Mouse (Mus musculus) layer of hippocampus, adult 11-12 months (tissue): ENCODE measurements around the gene Ric8b.

ENCODE experiments used
- DNase-seq: peaks from one replicate; pipeline ENCODE4 v3.0.0; 2022; ENCODE audit warnings: low spot score

Ric8b gene

GRCm38 (mm10) chr10:85007861-85008840 lies 90.7 kb downstream of the Ric8b start:
- no peak for DNase-seq

GRCm38 (mm10) chr10:85011066-85011465 lies 93.7 kb downstream of the Ric8b start:
- no peak for DNase-seq

GRCm38 (mm10) chr10:85013464-85013863 lies 96.0 kb downstream of the Ric8b start:
- peak; percentile 43 for DNase-seq

GRCm38 (mm10) chr10:85013924-85014428 lies 96.6 kb downstream of the Ric8b start:
- no peak for DNase-seq

- DNase-seq = no peak
Observed at GRCm38 (mm10) chr10:85014456-85014976, 97.1 kb downstream of the Ric8b start.

GRCm38 (mm10) chr10:85022647-85023312 lies 105.4 kb downstream of the Ric8b start:
- DNase-seq = no peak

- peak; percentile 25 for DNase-seq
Observed at GRCm38 (mm10) chr10:85023313-85023666, 105.9 kb downstream of the Ric8b start.

- DNase-seq = no peak
Observed at GRCm38 (mm10) chr10:85025799-85026424, 108.5 kb downstream of the Ric8b start.

GRCm38 (mm10) chr10:85027619-85028175 lies 110.3 kb downstream of the Ric8b start:
- DNase-seq = no peak

- no peak for DNase-seq
Observed at GRCm38 (mm10) chr10:85035131-85035725, 117.8 kb downstream of the Ric8b start.

- no peak for DNase-seq
Observed at GRCm38 (mm10) chr10:85038147-85038546, 120.7 kb downstream of the Ric8b start.

- no peak for DNase-seq
Observed at GRCm38 (mm10) chr10:85038852-85039251, 121.4 kb downstream of the Ric8b start.

- DNase-seq = no peak
Observed at GRCm38 (mm10) chr10:85044191-85044711, 126.8 kb downstream of the Ric8b start.

GRCm38 (mm10) chr10:85044732-85045720 lies 127.6 kb downstream of the Ric8b start:
- peak; percentile 65 for DNase-seq

GRCm38 (mm10) chr10:85046585-85046984 lies 129.2 kb downstream of the Ric8b start:
- DNase-seq = peak; percentile 38

GRCm38 (mm10) chr10:85048008-85048407 lies 130.6 kb downstream of the Ric8b start:
- DNase-seq = no peak

GRCm38 (mm10) chr10:85050668-85051208 lies 133.3 kb downstream of the Ric8b start:
- DNase-seq = no peak

GRCm38 (mm10) chr10:85052451-85052850 lies 135.0 kb downstream of the Ric8b start:
- no peak for DNase-seq

GRCm38 (mm10) chr10:85054876-85055275 lies 137.5 kb downstream of the Ric8b start:
- DNase-seq = no peak
